Mouse (Mus musculus) olfactory bulb, adult 2 months (tissue): Measurements from ENCODE around the gene Rcor2.

Experiments
- CTCF ChIP-seq: fragments of 200-500 bp; IDR thresholded peaks from 2 replicates; pipeline ENCODE4 v1.5.1; 2012; ENCODE audit warnings: low read depth, mild to moderate bottlenecking, low read length, moderate library complexity; ENCODE audit not compliant: insufficient read depth
- POLR2A ChIP-seq: fragments of 200-500 bp; IDR thresholded peaks from 2 replicates; pipeline ENCODE4 v1.6.1; 2012; ENCODE audit warnings: mild to moderate bottlenecking, low read depth, low read length, moderate library complexity; ENCODE audit not compliant: insufficient read depth

DNA sequence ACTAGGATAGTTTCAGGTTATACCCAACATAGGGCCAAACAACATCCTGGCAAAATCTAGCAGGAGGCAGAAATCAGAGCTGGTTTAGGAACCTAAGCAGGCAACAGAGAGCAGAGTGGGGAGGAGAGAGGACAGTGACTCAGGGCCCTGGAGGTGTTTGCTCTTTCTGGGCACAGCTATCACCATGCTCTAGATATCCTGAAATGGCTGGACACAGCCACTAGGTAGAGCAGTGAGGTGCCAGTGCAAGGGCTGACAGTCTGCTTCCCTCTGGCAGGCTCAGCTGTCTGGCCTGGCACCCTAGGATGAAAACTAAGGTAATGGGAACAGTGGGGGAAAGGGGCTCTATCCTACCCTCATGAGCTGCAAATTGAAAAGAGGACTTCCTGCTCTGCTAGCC is 43.6 kb upstream of the Rcor2 start:
- no peak for TF ChIP-seq CTCF
- TF ChIP-seq POLR2A: no peak
